ENCODE assay signal across 23 mouse cellular contexts in genomic region chr1:193299995-193300394, GRCm38 (mm10). TPM values are rescaled to one million over a fixed set of nuclear protein-coding genes. Genes with fewer than 3 reads are reported as not detected.
DNase-seq lines count a peak whose midpoint lies in the region; ATAC-seq and TF ChIP-seq lines count a peak whose summit lies in the region.
"Had no signal": no experiment of that assay in that cellular context is flagged by ENCODE, and none has a peak within 500 bp of the region (broad histone marks: within the 10 kb centered on the region; RNA-seq: fewer than 3 reads in every experiment).

No protein-coding gene starts in this region.

- no peaks in the 10 kb centered on the region for H3K9me3 ChIP-seq in lung, embryonic 15.5 days
- no peaks in the 10 kb centered on the region for H3K9me3 ChIP-seq in limb, embryonic 10.5 days (replicated peaks)
- H3K9me3 ChIP-seq: embryonic facial prominence, embryonic 13.5 days; forebrain, embryonic 13.5 days; hindbrain, embryonic 12.5 days; hindbrain, embryonic 15.5 days had no signal

- no peak overlapping the region for H3K9ac ChIP-seq in lung, embryonic 15.5 days
- H3K9ac ChIP-seq: embryonic facial prominence, embryonic 13.5 days; forebrain, embryonic 13.5 days; forebrain, postnatal 0 days; hindbrain, embryonic 12.5 days; hindbrain, embryonic 15.5 days had no signal

- 0 out of 2 replicates have a peak overlapping the region, but pooled peaks have one; percentile 89 for H3K27ac ChIP-seq in lung, embryonic 15.5 days
- peak overlapping the region; percentile 16; the same call in 1 of the 2 replicates for H3K27ac ChIP-seq in limb, embryonic 10.5 days
- H3K27ac ChIP-seq: forebrain, embryonic 13.5 days; gastrocnemius, adult 2 months; hindbrain, embryonic 12.5 days; hindbrain, embryonic 15.5 days had no signal

- no peak for TF ChIP-seq POLR2A in lung, adult 2 months (IDR thresholded peaks at IDR 0.05; ENCODE audit: borderline replicate concordance, extremely low read depth, low read depth, low read length)

- no peaks in the 10 kb centered on the region for H3K36me3 ChIP-seq in lung, embryonic 15.5 days
- H3K36me3 ChIP-seq in limb, embryonic 10.5 days, result no peaks in the 10 kb centered on the region
- H3K36me3 ChIP-seq: embryonic facial prominence, embryonic 13.5 days; hindbrain, embryonic 12.5 days; hindbrain, embryonic 15.5 days had no signal

- H3K4me1 ChIP-seq in lung, embryonic 15.5 days, result peaks cover 19% of the 10 kb centered on the region
- no peaks in the 10 kb centered on the region; the same call in 1 of the 2 replicates for H3K4me1 ChIP-seq in lung, adult 2 months (ENCODE audit: control insufficient read depth, insufficient read depth, low read length)
- peaks cover 21% of the 10 kb centered on the region for H3K4me1 ChIP-seq in limb, embryonic 10.5 days
- H3K4me1 ChIP-seq: forebrain, embryonic 13.5 days; hindbrain, embryonic 12.5 days; hindbrain, embryonic 15.5 days had no signal

- H3K27me3 ChIP-seq in lung, embryonic 15.5 days, result no peaks in the 10 kb centered on the region
- 0 out of 2 replicates have a peak, but pooled peaks cover 6% of the 10 kb centered on the region for H3K27me3 ChIP-seq in limb, embryonic 10.5 days (ENCODE audit: low read depth, poor library complexity, severe bottlenecking)
- H3K27me3 ChIP-seq: embryonic facial prominence, embryonic 13.5 days; forebrain, embryonic 13.5 days; hindbrain, embryonic 12.5 days; hindbrain, embryonic 15.5 days had no signal

- DNase-seq in lung, adult 2 months, result no peak
- DNase-seq in urinary bladder, postnatal 25 days (ENCODE audit: low spot score), result peak; percentile 26
- DNase-seq in urinary bladder, postnatal 4 days (ENCODE audit: low spot score in 2 of 2), result no peak
- no peak for DNase-seq in limb, embryonic 10.5 days (ENCODE audit: low spot score)
- no peak for DNase-seq in right cerebral cortex, postnatal 4 days
- DNase-seq: adrenal gland, adult 2 months; adrenal gland, postnatal 14 days; cerebellum, adult 11 months; cerebellum, adult 2 months; cerebellum, adult 9-11 months; cerebellum, postnatal 25 days; forebrain, postnatal 0 days; gastrocnemius, adult 2 months; gastrocnemius, postnatal 14 days; heart, adult 11 months had no signal

- H3K4me2 ChIP-seq in lung, embryonic 15.5 days, result no peak overlapping the region
- H3K4me2 ChIP-seq: embryonic facial prominence, embryonic 13.5 days; forebrain, embryonic 13.5 days; heart, embryonic 11.5 days; hindbrain, embryonic 12.5 days; hindbrain, embryonic 15.5 days had no signal

- TF ChIP-seq CTCF in lung, adult 2 months (IDR thresholded peaks at IDR 0.05; ENCODE audit: insufficient read depth, low read length), result no peak

- 64% methylated on average over 1 of the region's 1 CpGs for WGBS in lung, embryonic 15.5 days
- 68% methylated on average over 1 of the region's 1 CpGs for WGBS in lung, adult 2 months
- 30% methylated on average over 1 of the region's 1 CpGs for WGBS in limb, embryonic 10.5 days

- no peak for ATAC-seq in lung, embryonic 15.5 days (ENCODE audit: borderline replicate concordance, extremely low read depth, low FRiP score, low TSS enrichment)
- ATAC-seq: CD4-positive, CD25-positive, alpha-beta regulatory T cell, adult 4 months; forebrain, embryonic 13.5 days; forebrain, postnatal 0 days had no signal

- H3K4me3 ChIP-seq in lung, embryonic 15.5 days, result no peak overlapping the region
- no peak overlapping the region for H3K4me3 ChIP-seq in lung, adult 2 months (replicated peaks; ENCODE audit: extremely low read depth, low read depth, low read length)
- H3K4me3 ChIP-seq in limb, embryonic 10.5 days, result no peak overlapping the region
- H3K4me3 ChIP-seq: embryonic facial prominence, embryonic 13.5 days; erythroblast, embryonic 14.5 days; forebrain, embryonic 13.5 days; gastrocnemius, adult 2 months; hindbrain, embryonic 12.5 days; hindbrain, embryonic 15.5 days had no signal

RNA-seq across cellular contexts. Expression of gene G0s2, which starts 27.0 kb away (rescaled TPM):
- polyA plus RNA-seq in lung, embryonic 15.5 days (2015; fragmentation: Nextera tagmentation; extraction: Ambion mirVana), result 148 and 169 TPM in 2 replicates
- 180 and 265 TPM in 2 replicates for polyA plus RNA-seq in lung, adult 2 months (2012; rRNA removed)
- 4.6 and 6.3 TPM in 2 replicates for polyA plus RNA-seq in limb, embryonic 10.5 days (2016; fragmentation: Nextera tagmentation; extraction: Ambion mirVana)

RNA-seq across cellular contexts. Expression of gene Hsd11b1, which starts 36.1 kb away (rescaled TPM):
- 19.3 and 27.1 TPM in 2 replicates for polyA plus RNA-seq in lung, embryonic 15.5 days (2015; fragmentation: Nextera tagmentation; extraction: Ambion mirVana)
- polyA plus RNA-seq in lung, adult 2 months (2012; rRNA removed), result 211 and 245 TPM in 2 replicates
- not detected in 2 replicates for polyA plus RNA-seq in limb, embryonic 10.5 days (2016; fragmentation: Nextera tagmentation; extraction: Ambion mirVana)
- polyA plus RNA-seq: erythroblast, embryonic 14.5 days had no signal

Comparison
In these comparisons a context has a peak if more than half of its experiments do, and no peak if none do; other contexts are left out.
1. RNA of gene G0s2, which starts 27.0 kb away (polyA plus RNA-seq): 180 to 265 TPM in lung, adult 2 months and 148 to 169 TPM in lung, embryonic 15.5 days; 4.6 to 6.3 TPM in limb, embryonic 10.5 days; every median in the first group is over 10 times any median in the second.
2. RNA of gene Hsd11b1, which starts 36.1 kb away (polyA plus RNA-seq): 211 to 245 TPM in lung, adult 2 months and 19.3 to 27.1 TPM in lung, embryonic 15.5 days; not detected in limb, embryonic 10.5 days; every median in the first group is over 10 times any median in the second.